Mouse (Mus musculus): Measurements from ENCODE around the gene Gm10309.
A peak's percentile ranks its signal among the peaks of the same experiment; 100 is the strongest.

The Gm10309 gene

DNA sequence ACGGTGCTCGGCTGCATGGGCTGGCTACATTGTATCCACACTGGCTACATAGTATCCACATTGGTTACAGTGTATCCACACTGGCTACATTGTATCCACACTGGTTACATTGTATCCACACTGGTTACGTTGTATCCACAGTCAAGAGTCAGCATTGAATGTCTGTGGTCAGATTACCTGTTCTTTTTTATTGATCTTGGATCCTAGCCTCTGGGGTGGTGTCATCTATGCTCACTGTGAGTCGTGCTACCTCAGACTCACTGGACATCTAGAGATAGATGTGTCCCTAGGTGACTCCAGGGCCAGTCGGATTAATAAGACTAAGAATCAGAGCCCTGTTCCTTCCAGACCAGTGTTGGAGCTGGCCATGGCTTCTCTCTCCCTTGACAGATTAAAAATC lies 34.9 kb downstream of the Gm10309 start:
- no peak for DNase-seq (ENCODE audit: low spot score)

DNA sequence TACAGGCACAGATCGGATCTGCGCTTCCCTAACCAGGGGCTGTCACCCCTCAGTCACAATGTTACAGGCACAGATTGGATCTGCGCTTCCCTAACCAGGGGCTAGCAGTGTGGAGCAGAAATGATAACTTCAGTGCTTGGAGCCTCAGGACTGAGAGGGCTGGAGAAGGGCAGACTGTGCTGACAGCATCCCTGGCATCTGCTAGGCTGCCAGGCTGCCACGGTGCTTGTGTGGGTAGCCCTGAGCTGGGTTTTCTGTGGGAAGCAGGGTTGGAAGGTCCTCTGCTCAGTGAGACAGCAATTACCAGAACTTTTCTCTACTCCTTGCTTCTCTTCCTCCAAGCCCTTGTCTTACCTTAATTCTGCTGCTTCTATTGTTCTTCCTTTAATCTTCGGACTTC lies 37.1 kb downstream of the Gm10309 start:
- DNase-seq (ENCODE audit: low spot score) = no peak

DNA sequence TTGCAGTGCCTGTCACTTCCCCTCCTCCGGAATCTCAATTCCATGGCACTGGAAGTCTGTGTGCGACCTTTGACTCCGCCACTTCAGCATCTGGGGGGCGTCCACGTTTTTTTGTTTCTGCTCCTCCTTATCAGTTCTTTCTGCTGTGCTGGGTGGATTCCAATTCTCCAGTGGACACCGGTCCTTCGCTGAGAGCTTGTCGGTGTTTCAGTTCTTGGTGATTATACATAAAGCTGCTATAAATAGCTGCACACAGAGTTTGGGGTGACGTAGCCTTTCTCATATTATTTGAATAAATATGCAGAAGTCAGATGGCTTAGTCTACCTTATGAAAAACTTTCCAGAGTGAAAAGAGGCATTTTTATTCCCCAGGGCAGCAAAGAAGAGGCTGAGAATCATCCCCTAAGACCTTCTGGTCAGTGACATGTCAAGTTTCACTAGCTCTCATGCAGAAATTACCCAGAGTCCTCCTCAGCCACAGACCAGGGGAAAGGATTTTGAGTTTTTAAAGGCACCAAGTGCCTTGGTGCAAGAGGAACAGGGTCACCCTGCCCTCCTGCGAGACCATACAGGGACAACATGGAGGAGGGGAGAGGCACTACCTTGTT lies 37.6 kb downstream of the Gm10309 start:
- no peak for DNase-seq (ENCODE audit: low spot score)

DNA sequence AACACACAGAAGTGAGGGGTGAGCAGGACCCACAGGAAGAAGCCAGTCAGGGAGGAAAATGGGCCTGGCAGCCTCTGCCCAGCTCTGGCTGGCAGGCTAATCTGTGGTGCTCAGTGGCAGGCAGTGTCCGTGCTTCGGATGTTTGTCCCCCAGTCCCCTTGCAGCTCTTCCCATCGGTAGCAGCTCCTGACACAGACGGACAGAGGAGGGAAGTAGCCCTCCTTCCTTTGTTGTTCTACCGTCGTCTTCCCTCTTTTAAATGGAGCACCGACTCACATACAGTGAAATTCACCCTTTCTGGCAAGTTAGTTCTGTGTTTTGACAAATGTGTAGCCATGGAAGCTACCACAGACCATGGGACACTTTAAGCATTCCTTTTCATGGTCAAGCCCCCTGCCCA lies 38.2 kb downstream of the Gm10309 start:
- DNase-seq (ENCODE audit: low spot score) = no peak

DNA sequence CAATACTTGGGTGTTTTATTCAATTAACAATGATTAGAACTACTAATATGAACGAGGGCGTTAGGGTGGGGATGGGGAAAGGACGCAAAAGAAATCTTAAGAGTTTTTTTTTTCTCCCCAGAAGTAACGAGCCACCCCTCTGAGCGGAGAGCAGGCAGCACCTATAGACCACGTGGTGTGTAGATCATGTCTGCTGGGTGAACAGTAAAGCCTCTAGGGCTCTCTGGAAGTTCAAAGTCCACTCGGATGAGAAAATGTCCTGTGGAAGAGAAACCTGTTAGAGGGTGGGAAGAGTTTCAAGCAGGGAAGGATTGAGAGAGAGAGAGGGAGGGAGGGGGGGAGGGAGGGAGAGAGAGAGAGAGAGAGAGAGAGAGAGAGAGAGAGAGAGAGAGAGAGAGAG lies 38.6 kb downstream of the Gm10309 start:
- no peak for DNase-seq (ENCODE audit: low spot score)

DNA sequence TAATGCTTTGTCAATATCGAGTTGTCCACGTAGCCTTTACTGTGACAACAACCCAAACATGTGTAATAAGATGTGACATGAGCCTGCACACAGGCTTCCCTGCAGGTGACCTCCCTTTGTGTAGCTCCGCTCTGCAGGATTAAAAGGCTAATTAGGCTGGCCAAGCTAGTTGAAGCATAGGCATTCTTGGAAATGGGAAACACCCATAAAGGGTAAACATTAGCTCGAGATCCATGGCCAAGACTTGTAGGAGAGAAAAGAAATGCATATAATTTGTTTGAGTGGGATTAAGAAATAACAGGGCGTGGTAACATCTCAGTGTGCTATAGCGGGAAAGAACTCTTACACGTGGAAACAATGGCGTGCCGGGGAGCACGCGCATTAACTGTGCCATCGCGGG lies 39.2 kb downstream of the Gm10309 start:
- no peak for DNase-seq (ENCODE audit: low spot score)

DNA sequence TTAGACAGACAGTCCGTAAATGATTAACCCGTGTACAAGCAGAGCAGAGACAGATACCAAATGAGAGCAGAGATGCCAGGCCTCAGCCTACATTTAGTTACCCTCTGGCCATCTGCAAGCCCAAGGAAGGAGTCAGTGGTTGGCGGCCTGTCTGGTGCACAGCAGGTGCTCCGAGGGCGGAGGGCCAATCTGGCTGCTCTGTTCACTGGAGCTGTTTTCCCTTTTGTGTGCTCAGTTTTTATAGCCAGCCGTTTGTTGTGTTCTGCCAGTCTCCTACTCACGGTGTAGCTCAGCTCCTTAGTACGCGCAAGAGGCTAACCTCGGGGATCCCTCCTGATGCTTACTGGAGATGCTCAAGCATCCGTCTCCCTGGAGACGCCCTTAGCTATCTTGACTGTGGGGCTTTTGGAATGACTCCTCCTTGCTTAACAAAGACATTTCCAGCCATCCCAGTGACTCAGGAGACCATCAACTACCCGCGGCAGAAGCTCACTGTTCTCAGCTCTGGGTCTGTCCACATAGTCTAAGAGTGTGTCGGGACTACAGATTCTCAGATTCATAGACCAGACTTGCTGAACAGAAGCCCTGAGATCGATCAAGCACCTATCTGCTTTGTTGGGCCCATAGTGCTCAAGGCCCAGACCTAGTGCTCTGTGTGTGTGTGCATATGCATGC lies 40.2 kb downstream of the Gm10309 start:
- no peak for DNase-seq (ENCODE audit: low spot score)

DNA sequence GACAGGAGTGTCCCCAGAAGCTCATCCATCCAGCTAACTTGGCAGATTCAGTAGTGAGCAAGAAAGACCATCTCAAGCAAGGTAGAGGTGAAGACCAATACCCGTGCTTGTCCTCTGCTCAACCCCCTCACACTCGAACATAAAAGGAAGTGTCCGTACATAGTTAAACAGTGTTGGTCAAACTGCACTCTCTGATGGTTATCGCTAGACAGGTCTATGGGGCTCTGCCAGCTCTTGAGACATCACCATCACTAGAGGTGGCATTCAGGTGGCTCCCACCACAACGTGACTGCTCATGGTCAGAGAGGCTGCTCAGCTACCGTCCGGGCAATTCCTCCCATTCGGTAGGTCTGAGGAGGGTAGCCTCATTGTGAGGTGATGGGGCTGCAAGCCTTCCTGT lies 40.8 kb downstream of the Gm10309 start:
- DNase-seq (ENCODE audit: low spot score) = no peak

DNA sequence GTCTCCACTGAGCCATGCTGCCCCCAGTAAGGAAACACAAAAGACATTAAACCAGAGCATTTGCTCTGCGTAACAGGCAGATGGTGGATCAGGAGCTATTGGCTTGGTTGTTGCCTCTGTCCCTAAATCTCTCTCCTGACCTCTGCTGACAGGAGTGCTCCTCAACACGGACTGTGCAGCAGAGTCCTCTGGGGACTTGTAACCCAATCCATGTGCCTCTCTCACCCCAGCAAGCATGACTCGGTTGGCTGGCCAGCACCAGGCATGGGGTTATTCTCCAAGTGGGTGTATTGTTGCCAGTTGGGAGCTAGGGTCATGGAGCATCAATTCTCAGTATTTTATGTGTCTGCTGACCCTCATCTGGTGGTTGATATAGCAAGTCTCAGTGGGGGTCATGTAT lies 41.7 kb downstream of the Gm10309 start:
- peak; percentile 88 for DNase-seq (ENCODE audit: low spot score)

DNA sequence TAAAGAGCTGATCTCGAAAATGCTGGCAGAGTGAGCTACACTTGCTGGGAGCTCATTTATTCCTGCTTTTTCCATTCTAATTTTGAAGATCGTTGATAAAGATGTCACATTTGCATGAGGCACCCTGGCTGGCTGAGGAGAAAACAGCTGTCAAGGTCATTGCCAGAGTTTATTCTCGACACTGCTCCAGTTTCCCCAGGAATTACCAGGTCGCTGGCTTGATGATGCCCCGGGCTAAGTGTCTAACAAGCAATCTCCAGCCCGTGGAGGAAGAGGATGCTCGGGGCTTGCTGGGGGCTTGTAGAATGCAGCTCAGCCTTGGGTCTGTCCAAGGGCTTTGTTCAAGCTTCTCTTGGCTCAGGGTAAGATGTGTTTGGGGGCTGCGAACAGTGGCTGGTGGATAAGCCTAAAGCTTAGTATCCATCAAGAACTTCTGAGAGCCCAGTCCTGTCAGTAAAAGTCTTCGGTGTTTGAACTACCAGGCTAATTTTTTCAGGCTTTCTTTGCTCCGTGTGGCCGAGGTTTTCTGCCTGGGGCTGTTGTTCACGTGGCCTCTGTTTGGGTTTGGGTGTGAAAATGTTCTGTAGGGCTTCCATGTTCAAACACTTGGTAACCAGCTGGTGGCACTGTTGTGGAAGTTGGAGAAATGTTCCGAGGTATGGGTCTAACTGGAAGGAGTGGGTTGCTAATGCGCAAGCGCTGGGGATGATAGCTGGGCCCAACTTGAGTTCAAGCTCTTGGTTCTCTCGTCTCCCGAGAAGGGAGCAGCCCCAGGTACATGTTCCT lies 44.2 kb downstream of the Gm10309 start:
- no peak for DNase-seq (ENCODE audit: low spot score)

DNA sequence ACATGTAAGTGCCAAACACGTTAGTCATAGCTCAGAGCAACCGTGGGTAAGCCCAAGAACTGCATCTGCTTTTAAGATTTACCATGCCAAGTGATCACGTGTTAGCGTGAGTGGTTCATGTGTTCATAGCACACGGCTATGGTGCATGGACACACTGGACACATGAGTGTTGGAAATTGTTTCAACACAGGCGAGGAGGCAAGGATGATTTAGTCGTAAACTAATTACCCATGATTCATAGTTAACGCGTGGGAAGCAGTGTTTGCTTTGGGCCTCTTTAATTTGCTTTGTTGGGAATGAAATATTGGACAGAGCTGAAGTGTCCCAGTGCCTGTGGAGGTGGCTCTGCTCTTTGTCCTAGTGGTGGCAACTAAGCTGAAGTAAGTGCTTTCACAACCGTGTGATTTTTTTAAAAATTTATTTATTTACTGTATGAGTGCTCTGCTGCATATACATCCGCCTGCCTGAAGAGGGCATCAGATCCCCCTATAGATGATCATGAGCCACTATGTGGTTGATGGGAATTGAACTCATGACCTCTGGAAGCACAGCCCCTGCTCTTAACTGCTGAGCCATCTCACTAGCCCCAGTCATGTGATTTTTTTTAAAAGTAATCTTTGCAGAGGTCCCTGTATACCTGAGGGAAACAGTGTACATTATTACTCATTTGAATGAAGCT lies 46.6 kb downstream of the Gm10309 start:
- DNase-seq (ENCODE audit: low spot score) = peak; percentile 34

DNA sequence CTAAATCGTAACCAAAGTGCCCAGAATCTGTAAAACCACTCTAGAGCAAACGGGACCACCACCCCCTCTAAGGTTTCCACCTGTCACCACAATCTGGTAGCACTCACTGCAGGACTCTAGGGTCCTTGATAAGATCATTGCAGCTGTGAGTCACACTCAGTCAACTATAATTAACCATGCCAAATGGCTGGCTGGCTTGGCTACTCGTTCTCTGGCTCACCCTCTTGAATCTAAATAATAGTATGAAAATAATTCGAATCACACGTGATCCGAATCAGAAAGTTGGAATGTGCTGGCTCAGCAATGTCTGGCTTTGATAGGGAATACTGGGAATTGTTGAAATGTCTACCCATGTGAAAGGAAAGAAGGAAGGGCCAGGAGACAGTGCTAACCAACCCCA lies 48.5 kb downstream of the Gm10309 start:
- DNase-seq (ENCODE audit: low spot score) = no peak

DNA sequence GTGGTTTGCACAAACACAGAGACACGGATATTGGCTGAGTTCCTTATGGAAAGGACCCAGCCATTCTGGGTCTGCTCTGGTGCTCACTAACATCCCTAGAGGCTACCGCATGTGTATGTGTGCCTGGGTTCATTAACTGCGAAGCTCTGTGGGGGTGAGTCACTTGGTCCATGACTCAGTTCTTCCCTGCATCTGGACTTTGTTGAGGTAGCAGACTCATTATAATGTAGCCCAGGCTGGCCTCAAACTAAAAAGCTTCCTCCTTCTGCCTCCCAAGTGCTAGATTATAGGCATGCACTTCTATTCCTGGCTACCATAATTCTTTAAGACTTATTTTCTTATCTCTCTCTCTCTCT lies 50.7 kb downstream of the Gm10309 start:
- DNase-seq (ENCODE audit: low spot score) = peak; percentile 24

DNA sequence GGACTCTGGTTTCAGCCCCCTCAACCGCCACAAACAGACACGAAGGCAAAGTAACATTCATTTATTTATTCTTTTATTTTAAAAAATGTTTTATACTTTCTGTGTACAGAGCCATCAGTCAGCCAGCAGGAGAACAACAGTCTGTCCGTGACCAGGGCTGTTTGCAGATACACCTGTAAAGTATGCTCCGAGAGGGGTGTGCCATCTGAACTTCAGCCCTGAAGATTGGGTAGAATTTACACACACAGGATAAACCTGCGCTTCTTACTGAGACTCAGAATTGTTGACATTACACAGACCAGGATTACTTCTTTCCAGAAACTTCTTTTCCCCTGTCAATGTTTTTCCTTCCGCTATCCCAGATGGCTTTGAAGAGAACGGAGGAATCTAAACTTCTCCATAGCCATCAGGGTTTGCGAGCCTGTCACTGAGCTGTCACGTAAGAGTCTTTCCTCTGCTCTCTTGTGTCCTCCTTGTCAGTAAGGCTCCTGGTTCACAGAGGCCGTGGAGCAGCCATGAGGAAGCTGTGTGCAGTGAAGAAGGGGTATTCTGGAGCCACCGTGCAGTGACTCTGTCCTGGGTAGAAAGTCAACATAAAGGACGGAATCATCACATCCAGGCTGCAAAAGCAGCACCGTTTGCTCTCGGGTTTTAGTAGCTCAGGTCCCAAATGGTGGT lies 51.2 kb downstream of the Gm10309 start:
- DNase-seq (ENCODE audit: low spot score) = no peak

DNA sequence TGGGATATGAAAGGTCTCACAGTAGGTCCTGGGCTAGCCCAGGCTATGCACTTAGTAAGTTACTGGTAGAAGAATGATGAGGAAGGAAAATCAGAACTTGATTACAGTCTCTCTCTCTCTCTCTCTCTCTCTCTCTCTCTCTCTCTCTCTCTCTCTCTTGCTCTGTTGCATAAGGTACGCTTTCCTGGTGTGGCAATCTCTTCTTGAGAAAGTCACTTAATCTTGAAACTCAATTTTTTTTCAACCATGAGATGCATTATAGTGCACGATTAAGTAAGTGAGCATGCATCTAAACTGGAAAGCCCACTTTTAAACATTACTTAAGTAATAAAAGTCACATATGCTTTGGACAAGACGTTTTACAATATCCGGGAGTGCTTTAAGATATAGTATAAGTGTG lies 52.1 kb downstream of the Gm10309 start:
- DNase-seq (ENCODE audit: low spot score) = no peak
